Mouse (Mus musculus): ENCODE measurements around the gene B4galnt3.
"Not testable (repeated sequence)": the region's sequence is repeated elsewhere in the genome, so short reads cannot be mapped to it uniquely, and the experiment has no call there.

- TF ChIP-seq CTCF (IDR thresholded peaks at IDR 0.05; ENCODE audit: borderline replicate concordance, control insufficient read depth, extremely low read depth, insufficient read depth, low read length, poor library complexity); POLR2A (IDR thresholded peaks at IDR 0.05; ENCODE audit: control insufficient read depth, extremely low read depth, insufficient read depth, low read length, poor library complexity): not testable (repeated sequence)
Observed at GRCm38 (mm10) chr6:120296589-120296988, 2.2 kb upstream of the B4galnt3 start.

All from thymus, adult 2 months (tissue).